In the genomic region with DNA sequence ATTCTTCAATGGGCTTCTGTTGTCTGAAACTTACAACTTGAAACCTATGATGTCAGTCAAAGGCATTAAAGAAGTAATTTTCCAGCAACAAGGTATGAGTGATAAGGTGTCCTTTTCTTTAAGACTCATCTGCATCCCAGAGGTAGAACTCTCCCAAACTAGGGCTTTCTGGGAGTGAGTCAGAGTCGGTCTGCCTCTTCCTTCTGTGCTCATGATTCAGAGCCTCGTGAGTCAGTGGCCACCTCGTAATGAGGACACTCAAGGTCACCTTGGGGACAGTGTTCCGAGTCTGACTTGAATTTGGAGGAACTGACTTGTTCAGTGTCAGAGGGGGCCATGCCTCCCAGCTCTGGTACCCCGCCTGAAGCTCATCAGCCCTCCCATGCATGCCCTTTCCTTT, we compare ENCODE assay signal across 22 mouse cellular contexts.
DNase-seq lines count a peak whose midpoint lies in the region; ATAC-seq and TF ChIP-seq lines count a peak whose summit lies in the region.
"Had no signal": no experiment of that assay in that cellular context is flagged by ENCODE, and none has a peak within 500 bp of the region (broad histone marks: within the 10 kb centered on the region; RNA-seq: fewer than 3 reads in every experiment).

No protein-coding gene starts in this region.

- TF ChIP-seq CTCF in stomach, postnatal 0 days (IDR thresholded peaks at IDR 0.05; ENCODE audit: low read depth) = no peak

- H3K4me2 ChIP-seq in stomach, postnatal 0 days (replicated peaks; ENCODE audit: low read depth) = no peak overlapping the region
- H3K4me2 ChIP-seq: heart, embryonic 12.5 days; kidney, embryonic 15.5 days; limb, embryonic 13.5 days; liver, embryonic 13.5 days; lung, embryonic 15.5 days had no signal

- no peaks in the 10 kb centered on the region for H3K27me3 ChIP-seq in stomach, postnatal 0 days (ENCODE audit: control insufficient read depth, insufficient read depth, low read length)
- H3K27me3 ChIP-seq: limb, embryonic 13.5 days; liver, embryonic 13.5 days; lung, embryonic 15.5 days had no signal

- ATAC-seq in frontal cortex, adult (ENCODE audit: low TSS enrichment) = peak; percentile 73; the same call in 1 of the 2 replicates
- peak; percentile 38; the same call in 1 of the 2 replicates for ATAC-seq in stomach, postnatal 0 days (ENCODE audit: low FRiP score, low TSS enrichment)
- ATAC-seq: hindbrain, embryonic 16.5 days; intestine, embryonic 16.5 days had no signal

- no peaks in the 10 kb centered on the region for H3K9me3 ChIP-seq in stomach, postnatal 0 days (ENCODE audit: control insufficient read depth, low read length)
- H3K9me3 ChIP-seq: forebrain, embryonic 10.5 days; heart, embryonic 12.5 days; kidney, embryonic 15.5 days; limb, embryonic 13.5 days; liver, embryonic 13.5 days; lung, embryonic 15.5 days; midbrain, embryonic 10.5 days had no signal

- H3K4me3 ChIP-seq in stomach, postnatal 0 days (ENCODE audit: low read depth, low read length) = no peak overlapping the region
- H3K4me3 ChIP-seq: forebrain, embryonic 10.5 days; heart, embryonic 12.5 days; kidney, embryonic 15.5 days; limb, embryonic 13.5 days; liver, embryonic 13.5 days; lung, embryonic 15.5 days; midbrain, embryonic 10.5 days had no signal

- H3K4me1 ChIP-seq in stomach, postnatal 0 days (replicated peaks; ENCODE audit: control insufficient read depth, insufficient read depth) = no peaks in the 10 kb centered on the region
- H3K4me1 ChIP-seq: liver, embryonic 13.5 days had no signal

- WGBS in stomach, postnatal 0 days = 54% methylated on average over 5 of the region's 5 CpGs

- no peak overlapping the region for H3K27ac ChIP-seq in stomach, postnatal 0 days (replicated peaks)
- H3K27ac ChIP-seq: forebrain, embryonic 10.5 days; kidney, embryonic 15.5 days; limb, embryonic 13.5 days; liver, embryonic 13.5 days; lung, embryonic 15.5 days; macrophage; midbrain, embryonic 10.5 days had no signal

- no peak for DNase-seq in frontal cortex, postnatal 10 days (ENCODE audit: low spot score in 2 of 2)
- DNase-seq in urinary bladder, postnatal 14 days (ENCODE audit: low spot score) = peak; percentile 4
- no peak for DNase-seq in urinary bladder, adult 2 months (ENCODE audit: low spot score)
- peak; percentile 76 for DNase-seq in adrenal gland, postnatal 14 days
- no peak for DNase-seq in stomach, postnatal 0 days (ENCODE audit: low spot score)
- DNase-seq in gastrocnemius, postnatal 36 days = no peak
- no peak for DNase-seq in gastrocnemius, postnatal 14 days
- DNase-seq: cerebellum, adult 11 months; cerebellum, postnatal 14 days; heart, postnatal 4 days; liver, embryonic 13.5 days; retina, postnatal 1 day had no signal

- no peak overlapping the region for H3K9ac ChIP-seq in stomach, postnatal 0 days (ENCODE audit: low read length)
- H3K9ac ChIP-seq: heart, embryonic 12.5 days; kidney, embryonic 15.5 days; limb, embryonic 13.5 days; liver, embryonic 13.5 days; lung, embryonic 15.5 days had no signal

- no peak for TF ChIP-seq EP300 in stomach, postnatal 0 days (optimal IDR thresholded peaks at IDR 0.05)

- intact Hi-C loops in gastrocnemius, postnatal 36 days (cut with DNase I) = loop anchor here (5.0 to 10.0 kb wide), 2 partner anchors 359 to 396 kb away; no protein-coding TSS in a partner anchor
- intact Hi-C loops in gastrocnemius, postnatal 14 days (cut with DNase I; ENCODE audit: low total_unique reads) = loop anchor here (10.0 kb wide), 1 partner anchor 396 kb away; no protein-coding TSS in a partner anchor

- H3K36me3 ChIP-seq in stomach, postnatal 0 days (ENCODE audit: control insufficient read depth, insufficient read depth, low read length) = no peaks in the 10 kb centered on the region
- H3K36me3 ChIP-seq: forebrain, embryonic 10.5 days; heart, embryonic 12.5 days; kidney, embryonic 15.5 days; limb, embryonic 13.5 days; liver, embryonic 13.5 days; lung, embryonic 15.5 days; midbrain, embryonic 10.5 days had no signal

Comparison
In these comparisons a context has a peak if more than half of its experiments do, and no peak if none do; other contexts are left out.
1. DNase-seq: peak in urinary bladder, postnatal 14 days (single experiment) and adrenal gland, postnatal 14 days (single experiment); none in frontal cortex, postnatal 10 days (0 of 2), urinary bladder, adult 2 months (single experiment), stomach, postnatal 0 days (single experiment), gastrocnemius, postnatal 36 days (0 of 2) and gastrocnemius, postnatal 14 days (single experiment).